Mouse (Mus musculus) midbrain, embryonic 10.5 days (tissue): ENCODE measurements around the gene Grin2a. TPM values are rescaled to one million over a fixed set of nuclear protein-coding genes. Genes with fewer than 3 reads are reported as not detected.

Experiments used
- DNase-seq: peaks from one replicate; pipeline ENCODE4 v3.0.0-alpha.2; 2017; ENCODE audit warnings: low spot score
- H3K27ac ChIP-seq: fragments of 300-500 bp; sonication (generic); replicated peaks from 2 replicates; pipeline ENCODE4 v1.5.1; 2016; ENCODE audit warnings: mild to moderate bottlenecking
- H3K27me3 ChIP-seq: fragments of 300-500 bp; sonication (generic); 2 replicates; pipeline ENCODE4 v1.6.1; 2016; ENCODE audit warnings: low read depth, mild to moderate bottlenecking; ENCODE audit not compliant: poor library complexity, severe bottlenecking
- H3K36me3 ChIP-seq: fragments of 300-500 bp; sonication (generic); 2 replicates; pipeline ENCODE4 v1.6.1; 2016; ENCODE audit warnings: mild to moderate bottlenecking, moderate library complexity
- H3K4me1 ChIP-seq: fragments of 300-500 bp; sonication (generic); 2 replicates; pipeline ENCODE4 v1.6.1; 2016
- H3K4me3 ChIP-seq: fragments of 300-500 bp; sonication (generic); 2 replicates; pipeline ENCODE4 v1.5.1; 2016; ENCODE audit warnings: mild to moderate bottlenecking, moderate library complexity
- H3K9me3 ChIP-seq: fragments of 300-500 bp; sonication (generic); replicated peaks from 2 replicates; pipeline ENCODE4 v1.6.1; 2016; ENCODE audit warnings: mild to moderate bottlenecking
- WGBS: fragments of 180-500 bp; shearing (Covaris S2); methylation state at CpG from one replicate; pipeline ENCODE4 v1.1.7; 2016; 5-methylcytosine and 5-hydroxymethylcytosine counted together
- polyA plus RNA-seq: library from polyadenylated mRNA; unstranded; fragments of >200 nt; fragmentation: Nextera tagmentation; extraction: Ambion mirVana; gene quantifications from 2 replicates; pipeline ENCODE4 v1.2.1, GENCODE M21; 2016

Gene Grin2a
- polyA plus RNA-seq, 1 experiment from 2014 or later, result 1.8 TPM

- DNase-seq, result no peak
- Histone ChIP-seq H3K27ac (no peak overlapping the region), H3K4me1 (no peaks in the 10 kb centered on the region), H3K9me3 (no peaks in the 10 kb centered on the region), H3K27me3 (no peaks in the 10 kb centered on the region), H3K4me3 (no peak overlapping the region), H3K36me3 (no peaks in the 10 kb centered on the region)
- WGBS, result 77% methylated on average over 2 of the region's 2 CpGs
Measured at GRCm38 (mm10) chr16:9709921-9710320, 285.4 kb downstream of the Grin2a start.

- WGBS, result 71% methylated on average over 2 of the region's 2 CpGs
- DNase-seq, result no peak
- H3K9me3 ChIP-seq, result no peaks in the 10 kb centered on the region
- no peaks in the 10 kb centered on the region for H3K36me3 ChIP-seq
- no peaks in the 10 kb centered on the region for H3K27me3 ChIP-seq
- peaks cover 8% of the 10 kb centered on the region; the same call in 1 of the 2 replicates for H3K4me1 ChIP-seq
- no peak overlapping the region for H3K27ac ChIP-seq
- no peak overlapping the region for H3K4me3 ChIP-seq
Measured at GRCm38 (mm10) chr16:9697141-9697540, 298.2 kb downstream of the Grin2a start.

- Histone ChIP-seq H3K4me3 (no peak overlapping the region), H3K4me1 (no peaks in the 10 kb centered on the region), H3K9me3 (no peaks in the 10 kb centered on the region), H3K36me3 (no peaks in the 10 kb centered on the region), H3K27ac (no peak overlapping the region), H3K27me3 (no peaks in the 10 kb centered on the region)
- WGBS, result 78% methylated on average over 4 of the region's 4 CpGs
- DNase-seq, result no peak
Measured at GRCm38 (mm10) chr16:9694081-9694480, 301.3 kb downstream of the Grin2a start.

GRCm38 (mm10) chr16:9688523-9689140 is 306.7 kb downstream of the Grin2a start:
- H3K4me3 ChIP-seq, result no peak overlapping the region
- no peaks in the 10 kb centered on the region for H3K4me1 ChIP-seq
- no peaks in the 10 kb centered on the region for H3K9me3 ChIP-seq
- H3K27ac ChIP-seq, result no peak overlapping the region
- H3K36me3 ChIP-seq, result no peaks in the 10 kb centered on the region
- 13% methylated on average over 1 of the region's 1 CpGs for WGBS
- DNase-seq, result no peak
- H3K27me3 ChIP-seq, result no peaks in the 10 kb centered on the region

GRCm38 (mm10) chr16:9680572-9680971 is 314.8 kb downstream of the Grin2a start:
- Histone ChIP-seq H3K27ac (no peak overlapping the region), H3K27me3 (no peaks in the 10 kb centered on the region), H3K36me3 (no peaks in the 10 kb centered on the region), H3K9me3 (no peaks in the 10 kb centered on the region), H3K4me3 (no peak overlapping the region), H3K4me1 (peaks cover 25% of the 10 kb centered on the region)
- no peak for DNase-seq
- WGBS, result 87% methylated on average over 4 of the region's 4 CpGs

- no peak overlapping the region for H3K27ac ChIP-seq
- WGBS, result 51% methylated on average over 5 of the region's 5 CpGs
Measured at GRCm38 (mm10) chr16:9679994-9680393, 315.4 kb downstream of the Grin2a start.

GRCm38 (mm10) chr16:9678750-9679149 is 316.6 kb downstream of the Grin2a start:
- WGBS, result 69% methylated on average over 7 of the region's 7 CpGs
- Histone ChIP-seq H3K4me3 (no peak overlapping the region), H3K36me3 (no peaks in the 10 kb centered on the region), H3K27me3 (no peaks in the 10 kb centered on the region), H3K4me1 (peaks cover 25% of the 10 kb centered on the region), H3K9me3 (no peaks in the 10 kb centered on the region), H3K27ac (no peak overlapping the region)
- no peak for DNase-seq

More at GRCm38 (mm10) chr16:9679994-9680393, 315.4 kb downstream of the Grin2a start:
- no peak overlapping the region for H3K4me3 ChIP-seq
- DNase-seq, result no peak
- H3K27me3 ChIP-seq, result no peaks in the 10 kb centered on the region
- H3K4me1 ChIP-seq, result peaks cover 25% of the 10 kb centered on the region
- H3K9me3 ChIP-seq, result no peaks in the 10 kb centered on the region
- H3K36me3 ChIP-seq, result no peaks in the 10 kb centered on the region

- 71% methylated on average over 2 of the region's 2 CpGs for WGBS
- no peaks in the 10 kb centered on the region for H3K27me3 ChIP-seq
- peaks cover 9% of the 10 kb centered on the region for H3K4me1 ChIP-seq
- no peak for DNase-seq
- no peak overlapping the region; the same call in 1 of the 2 replicates for H3K27ac ChIP-seq
- H3K4me3 ChIP-seq, result no peak overlapping the region
- no peaks in the 10 kb centered on the region for H3K9me3 ChIP-seq
- no peaks in the 10 kb centered on the region for H3K36me3 ChIP-seq
Measured at GRCm38 (mm10) chr16:9672390-9672789, 323.0 kb downstream of the Grin2a start.

GRCm38 (mm10) chr16:9671222-9671621 is 324.1 kb downstream of the Grin2a start:
- Histone ChIP-seq H3K27me3 (no peaks in the 10 kb centered on the region), H3K4me3 (no peak overlapping the region), H3K36me3 (no peaks in the 10 kb centered on the region), H3K9me3 (no peaks in the 10 kb centered on the region), H3K4me1 (peaks cover 9% of the 10 kb centered on the region), H3K27ac (no peak overlapping the region)
- DNase-seq, result no peak
- WGBS, result 90% methylated on average over 1 of the region's 1 CpGs

GRCm38 (mm10) chr16:9670750-9671161 is 324.6 kb downstream of the Grin2a start:
- Histone ChIP-seq H3K27ac (no peak overlapping the region), H3K4me1 (peaks cover 9% of the 10 kb centered on the region), H3K4me3 (no peak overlapping the region), H3K36me3 (no peaks in the 10 kb centered on the region), H3K9me3 (no peaks in the 10 kb centered on the region), H3K27me3 (no peaks in the 10 kb centered on the region)
- DNase-seq, result no peak
- WGBS, result 82% methylated on average over 6 of the region's 6 CpGs

GRCm38 (mm10) chr16:9665896-9666295 is 329.5 kb downstream of the Grin2a start:
- 91% methylated on average over 4 of the region's 4 CpGs for WGBS
- Histone ChIP-seq H3K27ac (no peak overlapping the region), H3K27me3 (no peaks in the 10 kb centered on the region), H3K4me1 (no peaks in the 10 kb centered on the region), H3K4me3 (no peak overlapping the region), H3K36me3 (no peaks in the 10 kb centered on the region), H3K9me3 (no peaks in the 10 kb centered on the region)
- DNase-seq, result no peak

- H3K27me3 ChIP-seq, result no peaks in the 10 kb centered on the region
- no peak for DNase-seq
- H3K36me3 ChIP-seq, result no peaks in the 10 kb centered on the region
- no peaks in the 10 kb centered on the region for H3K4me1 ChIP-seq
- H3K4me3 ChIP-seq, result no peak overlapping the region
- no peak overlapping the region for H3K27ac ChIP-seq
- WGBS, result 80% methylated on average over 3 of the region's 3 CpGs
- no peaks in the 10 kb centered on the region for H3K9me3 ChIP-seq
Measured at GRCm38 (mm10) chr16:9664060-9664459, 331.3 kb downstream of the Grin2a start.

GRCm38 (mm10) chr16:9663508-9663907 is 331.9 kb downstream of the Grin2a start:
- WGBS, result 91% methylated on average over 2 of the region's 2 CpGs
- no peak for DNase-seq
- H3K36me3 ChIP-seq, result no peaks in the 10 kb centered on the region

More at GRCm38 (mm10) chr16:9663508-9663907, 331.9 kb downstream of the Grin2a start:
- Histone ChIP-seq H3K4me3 (no peak overlapping the region), H3K27ac (no peak overlapping the region), H3K9me3 (no peaks in the 10 kb centered on the region), H3K27me3 (no peaks in the 10 kb centered on the region), H3K4me1 (no peaks in the 10 kb centered on the region)
